Mouse (Mus musculus) left cerebral cortex, postnatal 4 days (tissue): ENCODE results near the gene Olfr869. TPM values are rescaled to one million over a fixed set of nuclear protein-coding genes. Genes with fewer than 3 reads are reported as not detected.

Source experiments
- DNase-seq: peaks from one replicate; pipeline ENCODE4 v3.0.0-alpha.2; 2022
- intact Hi-C: fragments of 180-260 bp; cut with DNase I; formaldehyde crosslinking; loops from one replicate; pipeline ENCODE4 v1.15.1; 2025
- total RNA-seq, 2 experiments: library from RNA; stranded (reverse); gene quantifications; 2 replicates each; pipeline ENCODE4 v1.2.3; 2021

The Olfr869 gene
- not detected for total RNA-seq

GRCm38 (mm10) chr9:20128709-20129108 is at the start of gene Olfr869:
Gene Olfr869, plus strand, starts transcription at chr9:20129009.
- no peak for DNase-seq
- intact Hi-C loops = no loop called here

GRCm38 (mm10) chr9:20098326-20098725 is 30.5 kb upstream of the Olfr869 start, which contains the start of gene Olfr868:
Gene Olfr868, plus strand, starts transcription at chr9:20098626.
- no peak for DNase-seq
- intact Hi-C loops = no loop called here

- no peak for DNase-seq
- intact Hi-C loops = no loop called here
Measured at GRCm38 (mm10) chr9:20149706-20150105, 20.9 kb downstream of the Olfr869 start.

- intact Hi-C loops = no loop called here
- no peak for DNase-seq
Measured at GRCm38 (mm10) chr9:20173957-20174356, 45.1 kb downstream of the Olfr869 start, which contains the start of gene Olfr870. Gene Olfr870, minus strand, starts transcription at chr9:20174057.

GRCm38 (mm10) chr9:20179463-20179862 is 50.7 kb downstream of the Olfr869 start:
- intact Hi-C loops = no loop called here
- no peak for DNase-seq

Other genes starting within 250 kb of the Olfr869 start
- gene Olfr862, start 241.0 kb upstream of the Olfr869 start, total RNA-seq = not detected
- gene Olfr77, start 212.1 kb upstream of the Olfr869 start, total RNA-seq = not detected
- not detected for gene Olfr866, start 101.0 kb upstream of the Olfr869 start, total RNA-seq
- not detected for gene Olfr867, start 71.4 kb upstream of the Olfr869 start, total RNA-seq
- not detected for gene Olfr868, start 30.4 kb upstream of the Olfr869 start, total RNA-seq
- gene Olfr870, start 45.0 kb downstream of the Olfr869 start, total RNA-seq = not detected
- gene Olfr871, start 83.2 kb downstream of the Olfr869 start, total RNA-seq = not detected
- gene Olfr872, start 108.1 kb downstream of the Olfr869 start, total RNA-seq = not detected
- not detected for gene Olfr39, start 153.3 kb downstream of the Olfr869 start, total RNA-seq
- not detected for gene Olfr873, start 169.5 kb downstream of the Olfr869 start, total RNA-seq
- gene Olfr18, start 207.1 kb downstream of the Olfr869 start, total RNA-seq = not detected